Mouse (Mus musculus): ENCODE data around the gene Aasdh. TPM values are rescaled to one million over a fixed set of nuclear protein-coding genes. Genes with fewer than 3 reads are reported as not detected.

Gene Aasdh
- total RNA-seq, 2 experiments from 2014 or later = 14.7 to 16.6 TPM

- peak; percentile 73 to 79 for DNase-seq
Observed at GRCm38 (mm10) chr5:76843448-76843847, 61.9 kb downstream of the Aasdh start.

- no peak for DNase-seq
Observed at GRCm38 (mm10) chr5:76841859-76842258, 63.5 kb downstream of the Aasdh start.

GRCm38 (mm10) chr5:76839786-76840185 is 65.5 kb downstream of the Aasdh start:
- peak; percentile 36 to 74 for DNase-seq

GRCm38 (mm10) chr5:76837018-76837417 is 68.3 kb downstream of the Aasdh start:
- DNase-seq = peak; percentile 20 to 25

GRCm38 (mm10) chr5:76832529-76833210 is 72.6 kb downstream of the Aasdh start:
- DNase-seq = no peak

- no peak for DNase-seq
Observed at GRCm38 (mm10) chr5:76828527-76829240, 76.6 kb downstream of the Aasdh start.

Other genes starting within 250 kb of the Aasdh start
- 10 to 100 TPM in 1 of 2 experiments, 1 to 10 TPM in 1; 6.4 to 15.6 TPM for gene C530008M17Rik, start 249.0 kb downstream of the Aasdh start, total RNA-seq (2021)
- gene Paics, start 45.8 kb upstream of the Aasdh start, total RNA-seq (2021) = 100 to 1,000 TPM; 174 to 239 TPM
- gene Ppat, start 46.1 kb upstream of the Aasdh start, total RNA-seq (2021) = 10 to 100 TPM; 17.9 to 24.7 TPM
- gene Srp72, start 69.2 kb upstream of the Aasdh start, total RNA-seq (2021) = 100 to 1,000 TPM; 151 to 162 TPM
- not detected for gene Arl9, start 98.5 kb upstream of the Aasdh start, total RNA-seq (2021)
- not detected for gene Thegl, start 110.5 kb upstream of the Aasdh start, total RNA-seq (2021)
- 1 to 10 TPM; 1.7 to 2.6 TPM for gene Hopx, start 209.6 kb upstream of the Aasdh start, total RNA-seq (2021)

Data from adrenal gland, postnatal 36 days (tissue).